Mouse (Mus musculus): ENCODE data around the gene Sgce. TPM values are rescaled to one million over a fixed set of nuclear protein-coding genes. Genes with fewer than 3 reads are reported as not detected.

Sgce gene
- polyA plus RNA-seq, 1 experiment, result 16.8 TPM

- H3K79me2 ChIP-seq (ENCODE audit: control insufficient read depth, insufficient read depth), result no peaks in the 10 kb centered on the region
- H3K4me3 ChIP-seq, result no peak overlapping the region
- no peaks in the 10 kb centered on the region for H3K36me3 ChIP-seq (ENCODE audit: control insufficient read depth, insufficient read depth)
- H3ac ChIP-seq (ENCODE audit: control insufficient read depth, insufficient read length), result no peak overlapping the region
- peak overlapping the region; percentile 30 for H3K4me2 ChIP-seq (ENCODE audit: low read depth)
- no peaks in the 10 kb centered on the region for H3K27me3 ChIP-seq (ENCODE audit: control insufficient read depth, insufficient read depth, insufficient read length)
- TF ChIP-seq MYOG (IDR thresholded peaks at IDR 0.05; ENCODE audit: control insufficient read depth in 1 of 3, insufficient read depth in 1 of 3, insufficient read length in 2 of 3, low read depth in 2 of 3) (no peak), MYOD1 (IDR thresholded peaks at IDR 0.05; ENCODE audit: control insufficient read depth in 1 of 3, insufficient read length in 2 of 3, low read depth in 2 of 3) (no peak), POLR2A (IDR thresholded peaks at IDR 0.05; ENCODE audit: insufficient read length, low read depth) (no peak), POLR2AphosphoS2 (IDR thresholded peaks at IDR 0.05; ENCODE audit: insufficient read length, low read depth) (no peak), USF1 (IDR thresholded peaks at IDR 0.05; ENCODE audit: low read depth) (no peak), SRF (IDR thresholded peaks at IDR 0.05; ENCODE audit: control insufficient read depth, insufficient read length, low read depth) (no peak), REST (IDR thresholded peaks at IDR 0.05; ENCODE audit: insufficient read depth, insufficient read length) (no peak), MAX (IDR thresholded peaks at IDR 0.05; ENCODE audit: low read depth) (no peak), E2F4 (IDR thresholded peaks at IDR 0.05; ENCODE audit: insufficient read depth) (no peak), TCF3 (IDR thresholded peaks at IDR 0.05; ENCODE audit: insufficient read length, low read depth) (no peak), CEBPB (IDR thresholded peaks at IDR 0.05; ENCODE audit: insufficient read depth, poor library complexity, severe bottlenecking) (no peak), TCF12 (IDR thresholded peaks at IDR 0.05; ENCODE audit: insufficient read depth, poor library complexity, severe bottlenecking) (no peak)
Measured at GRCm38 (mm10) chr6:4722739-4723138, 24.3 kb downstream of the Sgce start.

- Histone ChIP-seq H3K4me2 (ENCODE audit: low read depth) (peak overlapping the region; percentile 30), H3K36me3 (ENCODE audit: control insufficient read depth, insufficient read depth) (no peaks in the 10 kb centered on the region), H3K27me3 (ENCODE audit: control insufficient read depth, insufficient read depth, insufficient read length) (no peaks in the 10 kb centered on the region), H3K79me2 (ENCODE audit: control insufficient read depth, insufficient read depth) (no peaks in the 10 kb centered on the region), H3K4me3 (no peak overlapping the region), H3ac (ENCODE audit: control insufficient read depth, insufficient read length) (no peak overlapping the region)
- TF ChIP-seq MYOG (IDR thresholded peaks at IDR 0.05; ENCODE audit: control insufficient read depth in 1 of 3, insufficient read depth in 1 of 3, insufficient read length in 2 of 3, low read depth in 2 of 3) (no peak), MYOD1 (IDR thresholded peaks at IDR 0.05; ENCODE audit: control insufficient read depth in 1 of 3, insufficient read length in 2 of 3, low read depth in 2 of 3) (no peak), TCF3 (IDR thresholded peaks at IDR 0.05; ENCODE audit: insufficient read length, low read depth) (no peak), SRF (IDR thresholded peaks at IDR 0.05; ENCODE audit: control insufficient read depth, insufficient read length, low read depth) (no peak), TCF12 (IDR thresholded peaks at IDR 0.05; ENCODE audit: insufficient read depth, poor library complexity, severe bottlenecking) (no peak), REST (IDR thresholded peaks at IDR 0.05; ENCODE audit: insufficient read depth, insufficient read length) (no peak), MAX (IDR thresholded peaks at IDR 0.05; ENCODE audit: low read depth) (no peak), USF1 (IDR thresholded peaks at IDR 0.05; ENCODE audit: low read depth) (no peak), E2F4 (IDR thresholded peaks at IDR 0.05; ENCODE audit: insufficient read depth) (no peak), POLR2A (IDR thresholded peaks at IDR 0.05; ENCODE audit: insufficient read length, low read depth) (no peak), CEBPB (IDR thresholded peaks at IDR 0.05; ENCODE audit: insufficient read depth, poor library complexity, severe bottlenecking) (no peak)
Measured at GRCm38 (mm10) chr6:4722142-4722541, 24.9 kb downstream of the Sgce start.

GRCm38 (mm10) chr6:4717344-4717743 lies 29.7 kb downstream of the Sgce start:
- TF ChIP-seq TCF12 (IDR thresholded peaks at IDR 0.05; ENCODE audit: insufficient read depth, poor library complexity, severe bottlenecking) (no peak), E2F4 (IDR thresholded peaks at IDR 0.05; ENCODE audit: insufficient read depth) (no peak), TCF3 (IDR thresholded peaks at IDR 0.05; ENCODE audit: insufficient read length, low read depth) (no peak), USF1 (IDR thresholded peaks at IDR 0.05; ENCODE audit: low read depth) (no peak), MYOD1 (IDR thresholded peaks at IDR 0.05; ENCODE audit: control insufficient read depth in 1 of 3, insufficient read length in 2 of 3, low read depth in 2 of 3) (no peak), MYOG (IDR thresholded peaks at IDR 0.05; ENCODE audit: control insufficient read depth in 1 of 3, insufficient read depth in 1 of 3, insufficient read length in 2 of 3, low read depth in 2 of 3) (no peak)
- Histone ChIP-seq H3ac (ENCODE audit: control insufficient read depth, insufficient read length) (no peak overlapping the region), H3K27me3 (ENCODE audit: control insufficient read depth, insufficient read depth, insufficient read length) (no peaks in the 10 kb centered on the region), H3K4me3 (no peak overlapping the region), H3K36me3 (ENCODE audit: control insufficient read depth, insufficient read depth) (no peaks in the 10 kb centered on the region), H3K4me2 (ENCODE audit: low read depth) (no peak overlapping the region), H3K79me2 (ENCODE audit: control insufficient read depth, insufficient read depth) (no peaks in the 10 kb centered on the region)

GRCm38 (mm10) chr6:4716171-4716570 lies 30.8 kb downstream of the Sgce start:
- Histone ChIP-seq H3K79me2 (ENCODE audit: control insufficient read depth, insufficient read depth) (no peaks in the 10 kb centered on the region), H3K4me3 (no peak overlapping the region), H3K27me3 (ENCODE audit: control insufficient read depth, insufficient read depth, insufficient read length) (no peaks in the 10 kb centered on the region), H3K36me3 (ENCODE audit: control insufficient read depth, insufficient read depth) (no peaks in the 10 kb centered on the region), H3ac (ENCODE audit: control insufficient read depth, insufficient read length) (no peak overlapping the region), H3K4me2 (ENCODE audit: low read depth) (no peak overlapping the region)
- no peak for TF ChIP-seq POLR2AphosphoS2 (IDR thresholded peaks at IDR 0.05; ENCODE audit: insufficient read length, low read depth)
- no peak for TF ChIP-seq MAX (IDR thresholded peaks at IDR 0.05; ENCODE audit: low read depth)
- TF ChIP-seq TCF12 (IDR thresholded peaks at IDR 0.05; ENCODE audit: insufficient read depth, poor library complexity, severe bottlenecking), result no peak
- TF ChIP-seq CEBPB (IDR thresholded peaks at IDR 0.05; ENCODE audit: insufficient read depth, poor library complexity, severe bottlenecking), result no peak
- no peak for TF ChIP-seq TCF3 (IDR thresholded peaks at IDR 0.05; ENCODE audit: insufficient read length, low read depth)
- TF ChIP-seq REST (IDR thresholded peaks at IDR 0.05; ENCODE audit: insufficient read depth, insufficient read length), result no peak
- no peak for TF ChIP-seq E2F4 (IDR thresholded peaks at IDR 0.05; ENCODE audit: insufficient read depth)
- no peak for TF ChIP-seq MYOD1 (IDR thresholded peaks at IDR 0.05; ENCODE audit: control insufficient read depth in 1 of 3, insufficient read length in 2 of 3, low read depth in 2 of 3)
- TF ChIP-seq USF1 (IDR thresholded peaks at IDR 0.05; ENCODE audit: low read depth), result no peak
- no peak for TF ChIP-seq MYOG (IDR thresholded peaks at IDR 0.05; ENCODE audit: control insufficient read depth in 1 of 3, insufficient read depth in 1 of 3, insufficient read length in 2 of 3, low read depth in 2 of 3)
- no peak for TF ChIP-seq SRF (IDR thresholded peaks at IDR 0.05; ENCODE audit: control insufficient read depth, insufficient read length, low read depth)
- no peak for TF ChIP-seq POLR2A (IDR thresholded peaks at IDR 0.05; ENCODE audit: insufficient read length, low read depth)

GRCm38 (mm10) chr6:4708971-4709370 lies 38.0 kb downstream of the Sgce start:
- H3K79me2 ChIP-seq (ENCODE audit: control insufficient read depth, insufficient read depth), result no peaks in the 10 kb centered on the region
- H3K36me3 ChIP-seq (ENCODE audit: control insufficient read depth, insufficient read depth), result no peaks in the 10 kb centered on the region
- no peak overlapping the region for H3K4me3 ChIP-seq
- H3ac ChIP-seq (ENCODE audit: control insufficient read depth, insufficient read length), result no peak overlapping the region
- TF ChIP-seq MYOD1 (IDR thresholded peaks at IDR 0.05; ENCODE audit: control insufficient read depth in 1 of 3, insufficient read length in 2 of 3, low read depth in 2 of 3) (no peak), SRF (IDR thresholded peaks at IDR 0.05; ENCODE audit: control insufficient read depth, insufficient read length, low read depth) (peak; percentile 93), TCF3 (IDR thresholded peaks at IDR 0.05; ENCODE audit: insufficient read length, low read depth) (no peak), CEBPB (IDR thresholded peaks at IDR 0.05; ENCODE audit: insufficient read depth, poor library complexity, severe bottlenecking) (0 out of 2 replicates have a peak, but pooled peaks have one; percentile 27), POLR2AphosphoS2 (IDR thresholded peaks at IDR 0.05; ENCODE audit: insufficient read length, low read depth) (no peak)
- no peak overlapping the region for H3K4me2 ChIP-seq (ENCODE audit: low read depth)
- no peaks in the 10 kb centered on the region for H3K27me3 ChIP-seq (ENCODE audit: control insufficient read depth, insufficient read depth, insufficient read length)
